Comparison of ENCODE assay signal across 17 mouse cellular contexts in the genomic region with DNA sequence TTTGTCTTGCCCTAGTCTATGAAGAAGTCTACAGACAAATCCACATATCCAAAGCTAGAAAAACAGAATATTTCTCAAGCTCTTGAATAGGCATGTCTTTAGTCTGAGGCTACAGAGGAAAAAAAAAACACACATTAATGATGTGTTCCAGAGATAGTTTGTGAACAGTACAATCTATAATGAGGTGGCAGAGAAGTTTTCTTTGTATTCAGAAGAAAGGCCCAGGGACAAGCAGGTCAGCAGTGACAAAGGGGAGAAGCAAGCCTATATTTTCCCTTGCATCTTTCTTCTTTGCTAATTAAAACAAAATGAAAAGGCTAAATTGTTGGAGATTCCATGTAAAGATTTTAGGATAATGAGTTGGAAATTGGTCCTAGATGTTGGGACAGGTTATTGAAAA.
"Had no signal": no experiment of that assay in that cellular context is flagged by ENCODE, and none has a peak within 500 bp of the region (broad histone marks: within the 10 kb centered on the region; RNA-seq: fewer than 3 reads in every experiment).

No protein-coding gene starts in this region.

- H3K36me3 ChIP-seq: kidney, embryonic 15.5 days; liver, embryonic 13.5 days; midbrain, embryonic 12.5 days; stomach, embryonic 15.5 days had no signal

- H3K4me1 ChIP-seq: kidney, embryonic 15.5 days; liver, embryonic 13.5 days; stomach, embryonic 15.5 days had no signal

- H3K4me3 ChIP-seq: kidney, embryonic 15.5 days; left cerebral cortex, adult 2 months; liver, embryonic 13.5 days; midbrain, embryonic 12.5 days; myocyte; stomach, embryonic 15.5 days had no signal

- H3K4me2 ChIP-seq: kidney, embryonic 15.5 days; liver, embryonic 13.5 days; midbrain, embryonic 12.5 days; stomach, embryonic 15.5 days had no signal

- H3K27me3 ChIP-seq: kidney, embryonic 15.5 days; liver, embryonic 13.5 days; midbrain, embryonic 12.5 days; stomach, embryonic 15.5 days had no signal

- ATAC-seq: midbrain, embryonic 16.5 days had no signal

- H3K9me3 ChIP-seq: kidney, embryonic 15.5 days; liver, embryonic 13.5 days; midbrain, embryonic 12.5 days; stomach, embryonic 15.5 days had no signal

- DNase-seq: kidney, adult 8-10 months; kidney, postnatal 10 days; kidney, postnatal 36 days; layer of hippocampus, postnatal 36 days; liver, embryonic 13.5 days; lung, adult 2 months; lung, postnatal 14 days; lung, postnatal 4 days; right cerebral cortex, postnatal 25 days; spleen, adult 18-20 months; thymus, postnatal 4 days had no signal

- H3K9ac ChIP-seq: kidney, embryonic 15.5 days; liver, embryonic 13.5 days; midbrain, embryonic 12.5 days; stomach, embryonic 15.5 days had no signal

- H3K27ac ChIP-seq: kidney, embryonic 15.5 days; left cerebral cortex, adult 2 months; liver, embryonic 13.5 days; midbrain, embryonic 12.5 days; stomach, embryonic 15.5 days had no signal
